Mouse (Mus musculus) embryonic fibroblast, embryonic 13.5 days (primary cell): Measurements from ENCODE around the gene Gm7978.
"Not testable (repeated sequence)": the region's sequence is repeated elsewhere in the genome, so short reads cannot be mapped to it uniquely, and the experiment has no call there.

Experiments
- CTCF ChIP-seq: IDR thresholded peaks from 2 replicates; pipeline ENCODE4 v1.5.1; 2011; ENCODE audit warnings: mild to moderate bottlenecking, control low read depth, low read length, moderate library complexity, borderline replicate concordance; ENCODE audit not compliant: insufficient read depth
- POLR2A ChIP-seq: IDR thresholded peaks from 2 replicates; pipeline ENCODE4 v1.6.1; 2011; ENCODE audit warnings: low read depth, mild to moderate bottlenecking, control low read depth, low read length, moderate library complexity

DNA sequence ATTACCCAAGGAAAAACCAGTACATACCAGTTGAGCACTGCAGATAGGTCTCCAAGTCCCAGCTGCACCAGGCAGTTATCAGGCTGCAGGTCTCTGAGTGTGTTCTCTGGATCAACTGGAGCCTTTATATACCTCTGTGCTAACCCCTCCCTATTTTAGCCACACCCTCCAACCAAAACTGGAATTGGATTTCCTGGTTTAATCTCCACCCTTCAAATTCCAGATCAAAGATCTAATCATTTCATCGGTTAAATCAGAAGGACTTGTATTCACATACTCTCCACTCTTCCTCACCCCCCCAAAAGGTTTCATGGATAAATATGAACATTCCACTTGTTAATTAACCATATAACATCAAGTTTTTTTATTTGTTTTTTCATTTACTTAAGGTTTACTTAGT lies at the start of gene Gm7978:
- TF ChIP-seq POLR2A, CTCF: not testable (repeated sequence)
